Mouse (Mus musculus) liver, embryonic 14.5 days (tissue): ENCODE results near the gene Kcnq5. TPM values are rescaled to one million over a fixed set of nuclear protein-coding genes. Genes with fewer than 3 reads are reported as not detected.

Source experiments
- ATAC-seq: fragments of 200-750 bp; cut with Nextera tagmentation; 2 replicates; pipeline ENCODE4 v1.8.0; 2017; ENCODE audit warnings: moderate number of reproducible peaks, mild to moderate bottlenecking, moderate library complexity; ENCODE audit not compliant: insufficient read depth
- DNase-seq, 3 experiments: peaks; one replicate each; pipeline ENCODE4 v3.0.0-alpha.2; 2012 to 2013; ENCODE audit warnings: low read depth in 3 of 3, low spot score in 3 of 3
- H3K27ac ChIP-seq: fragments of 300-500 bp; sonication (generic); 2 replicates; pipeline ENCODE4 v1.5.1; 2014; ENCODE audit warnings: moderate library complexity, mild to moderate bottlenecking, control low read depth, inconsistent platforms
- H3K27me3 ChIP-seq: fragments of 300-500 bp; sonication (generic); 2 replicates; pipeline ENCODE4 v1.6.1; 2014; ENCODE audit warnings: mild to moderate bottlenecking, low read length, moderate library complexity; ENCODE audit not compliant: control insufficient read depth, insufficient read depth
- H3K36me3 ChIP-seq: fragments of 300-500 bp; sonication (generic); replicated peaks from 2 replicates; pipeline ENCODE4 v1.6.1; 2014; ENCODE audit warnings: low read depth; ENCODE audit not compliant: control insufficient read depth, insufficient read depth
- H3K4me1 ChIP-seq, 2 experiments: fragments of 200-500 bp in 1 of 2; fragments of 300-500 bp in 1 of 2; sonication (generic) in 1 of 2; replicated peaks; 2 replicates each; pipeline ENCODE4 v1.6.1; 2012 to 2014; ENCODE audit warnings: antibody characterized with exemption in 1 of 2, inconsistent platforms in 1 of 2, low read length in 1 of 2; ENCODE audit not compliant: control insufficient read depth in 2 of 2, insufficient read depth in 2 of 2
- H3K4me2 ChIP-seq: fragments of 300-500 bp; sonication (generic); 2 replicates; pipeline ENCODE4 v1.6.1; 2014; ENCODE audit warnings: low read depth, mild to moderate bottlenecking, control low read depth, moderate library complexity
- H3K4me3 ChIP-seq, 2 experiments: fragments of 200-500 bp in 1 of 2; fragments of 300-500 bp in 1 of 2; sonication (generic) in 1 of 2; 2 replicates each; pipeline ENCODE4 v1.5.1; 2012 to 2014; ENCODE audit warnings: low read depth in 2 of 2, low read length in 2 of 2, mild to moderate bottlenecking in 2 of 2, control low read depth in 1 of 2, inconsistent platforms in 1 of 2, moderate library complexity in 1 of 2; ENCODE audit not compliant: insufficient read depth in 1 of 2
- H3K9ac ChIP-seq: fragments of 300-500 bp; sonication (generic); replicated peaks from 2 replicates; pipeline ENCODE4 v1.6.1; 2014; ENCODE audit warnings: mild to moderate bottlenecking, control low read depth, moderate library complexity
- H3K9me3 ChIP-seq: fragments of 300-500 bp; sonication (generic); 2 replicates; pipeline ENCODE4 v1.6.1; 2016; ENCODE audit warnings: low read length, mixed read lengths; ENCODE audit not compliant: control insufficient read depth
- CTCF ChIP-seq: IDR thresholded peaks from 2 replicates; pipeline ENCODE4 v1.5.1; 2016; ENCODE audit warnings: antibody characterized with exemption, low read depth, control low read depth
- EP300 ChIP-seq: IDR thresholded peaks from 2 replicates; pipeline ENCODE4 v1.6.1; 2016; ENCODE audit warnings: antibody characterized with exemption, low read depth
- WGBS: fragments of 180-500 bp; shearing (Covaris S2); extraction: QIAGEN DNeasy Blood & Tissue Kit; methylation state at CpG from one replicate; pipeline ENCODE4 v1.1.7; 2014; ENCODE audit not compliant: insufficient replicate concordance; 5-methylcytosine and 5-hydroxymethylcytosine counted together
- polyA plus RNA-seq, 2 experiments: library from polyadenylated mRNA; depleted of rRNA in 1 of 2; stranded (reverse) in 1 of 2; unstranded in 1 of 2; fragments of >200 nt; fragmentation: Nextera tagmentation in 1 of 2; extraction: Ambion mirVana in 1 of 2; gene quantifications; 2 replicates each; pipeline versions ENCODE4 v1.2.1 to v1.2.3; 2012 to 2014

Gene Kcnq5
- polyA plus RNA-seq, 2 experiments = 0.11 TPM; not detected in 1

DNA sequence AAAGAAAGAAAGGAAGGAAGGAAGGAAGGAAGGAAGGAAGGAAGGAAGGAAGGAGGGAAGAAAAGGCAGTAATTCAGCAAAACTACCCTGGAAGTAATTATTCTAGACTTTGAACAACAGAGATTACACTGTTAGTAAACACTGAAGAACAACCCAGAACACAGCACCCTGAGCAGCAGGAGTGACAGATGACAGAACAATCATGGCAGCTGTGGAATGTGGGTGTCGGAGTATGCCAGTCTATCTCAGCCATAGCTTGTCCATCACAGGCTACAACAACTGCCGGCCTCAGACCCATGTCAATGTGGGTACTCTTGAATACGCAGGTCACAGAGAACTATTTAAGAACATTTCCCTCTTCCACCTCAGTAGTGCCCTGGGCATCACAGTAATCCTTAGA lies 530.1 kb downstream of the Kcnq5 start:
- no peak for ATAC-seq
- TF ChIP-seq CTCF (no peak), EP300 (no peak)
- Histone ChIP-seq H3K36me3 (no peaks in the 10 kb centered on the region), H3K27me3 (no peaks in the 10 kb centered on the region), H3K4me1 (no peaks in the 10 kb centered on the region), H3K4me2 (no peak overlapping the region), H3K27ac (no peak overlapping the region), H3K9ac (no peak overlapping the region), H3K9me3 (no peaks in the 10 kb centered on the region), H3K4me3 (no peak overlapping the region)
- no peak for DNase-seq
- WGBS = 70% methylated on average over 3 of the region's 3 CpGs

DNA sequence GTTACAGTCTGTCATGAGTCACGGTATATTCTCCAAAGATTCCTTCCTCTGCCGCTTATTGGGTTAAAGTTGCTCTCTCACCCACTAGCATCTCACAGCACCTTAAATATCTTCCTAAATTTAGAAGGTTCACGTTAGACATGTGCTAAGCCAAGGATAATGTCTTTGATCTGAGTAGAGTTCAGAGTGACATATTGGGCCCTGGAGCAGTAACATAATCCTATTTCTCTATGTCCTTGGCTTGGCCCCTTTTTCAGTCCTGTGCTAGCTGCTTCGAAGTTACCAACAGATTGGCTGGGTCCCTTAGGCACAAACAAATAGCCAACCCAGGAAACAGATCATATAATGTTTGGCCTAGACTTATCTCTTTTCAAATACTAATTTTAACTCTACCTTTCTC lies 533.7 kb downstream of the Kcnq5 start:
- no peaks in the 10 kb centered on the region for H3K9me3 ChIP-seq
- 66% methylated on average over 4 of the region's 4 CpGs for WGBS

DNA sequence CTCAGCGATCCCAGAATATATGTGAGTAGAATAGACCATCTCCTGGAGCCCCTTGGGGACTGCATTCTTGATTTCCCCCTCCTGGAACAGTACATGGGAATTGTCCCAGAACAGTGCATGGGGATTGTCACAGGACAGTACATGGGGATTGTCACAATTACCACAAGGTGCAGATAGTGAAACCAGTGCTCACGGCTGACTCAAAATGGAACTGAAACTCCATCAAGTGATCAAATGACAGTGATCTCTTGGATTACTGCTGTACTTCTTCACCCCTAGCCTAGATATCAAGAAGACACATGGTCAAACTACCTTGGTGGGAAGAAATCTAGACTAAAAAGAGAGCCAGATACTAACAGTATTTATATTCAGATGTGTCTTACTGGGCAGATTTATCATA lies 536.1 kb downstream of the Kcnq5 start:
- Histone ChIP-seq H3K9me3 (no peaks in the 10 kb centered on the region), H3K27me3 (no peaks in the 10 kb centered on the region), H3K27ac (no peak overlapping the region), H3K4me1 (no peaks in the 10 kb centered on the region), H3K9ac (no peak overlapping the region), H3K36me3 (no peaks in the 10 kb centered on the region), H3K4me2 (no peak overlapping the region), H3K4me3 (no peak overlapping the region)
- TF ChIP-seq CTCF (no peak), EP300 (no peak)
- ATAC-seq (no peak), DNase-seq (no peak)
- 62% methylated on average over 2 of the region's 2 CpGs for WGBS

More for the DNA sequence above, 533.7 kb downstream of the Kcnq5 start:
- Histone ChIP-seq H3K9ac (no peak overlapping the region), H3K4me3 (no peak overlapping the region), H3K36me3 (no peaks in the 10 kb centered on the region), H3K27me3 (no peaks in the 10 kb centered on the region), H3K4me1 (no peaks in the 10 kb centered on the region), H3K27ac (no peak overlapping the region), H3K4me2 (no peak overlapping the region)
- DNase-seq = no peak
- ATAC-seq = no peak
- TF ChIP-seq CTCF (no peak), EP300 (no peak)

DNA sequence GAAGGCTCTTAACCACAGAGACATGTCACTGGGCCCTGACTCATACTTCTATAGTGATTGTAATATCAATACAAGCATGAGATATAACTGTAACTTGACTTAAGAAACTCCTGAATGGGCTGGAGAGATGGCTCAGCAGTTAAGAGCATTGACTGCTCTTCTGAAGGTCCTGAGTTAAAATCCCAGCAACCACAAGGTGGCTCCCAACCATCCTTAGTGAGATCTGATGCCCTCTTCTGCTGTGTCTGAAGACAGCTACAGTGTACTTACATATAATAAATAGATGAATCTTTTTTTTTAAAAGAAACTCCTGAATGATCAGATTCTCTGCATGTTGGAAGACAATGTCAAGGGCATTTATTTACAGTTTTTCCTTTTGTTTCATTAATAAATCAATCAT lies 542.4 kb downstream of the Kcnq5 start:
- Histone ChIP-seq H3K9me3 (no peaks in the 10 kb centered on the region), H3K9ac (no peak overlapping the region), H3K4me3 (no peak overlapping the region), H3K27me3 (no peaks in the 10 kb centered on the region), H3K4me1 (no peaks in the 10 kb centered on the region), H3K36me3 (no peaks in the 10 kb centered on the region), H3K27ac (no peak overlapping the region), H3K4me2 (no peak overlapping the region)
- DNase-seq = no peak
- no peak for TF ChIP-seq CTCF
- TF ChIP-seq EP300 = no peak
- no peak for ATAC-seq

DNA sequence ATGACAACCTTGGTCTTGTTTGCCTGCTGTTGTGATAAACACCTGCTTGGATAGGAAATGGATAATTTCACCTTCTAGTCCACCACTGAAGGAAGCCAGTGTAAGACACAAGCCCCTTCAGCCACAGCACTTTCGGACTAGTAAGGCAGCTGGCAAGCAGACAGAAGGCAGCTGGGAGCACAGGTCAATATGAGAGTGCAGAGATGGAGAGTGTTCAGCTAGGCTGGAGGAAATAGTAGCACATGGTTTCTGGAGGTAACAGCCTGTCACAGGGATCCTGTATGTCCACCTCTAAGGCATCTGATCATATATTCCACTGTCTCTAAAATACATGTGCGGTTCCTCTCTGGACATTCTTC lies 549.6 kb downstream of the Kcnq5 start:
- no peaks in the 10 kb centered on the region for H3K27me3 ChIP-seq
- no peak for TF ChIP-seq EP300
- TF ChIP-seq CTCF = no peak
- no peak overlapping the region for H3K27ac ChIP-seq
- no peaks in the 10 kb centered on the region for H3K9me3 ChIP-seq
- WGBS = 51% methylated on average over 2 of the region's 2 CpGs
- H3K36me3 ChIP-seq = no peaks in the 10 kb centered on the region
- no peak overlapping the region for H3K4me2 ChIP-seq
- H3K9ac ChIP-seq = no peak overlapping the region
- DNase-seq (no peak), ATAC-seq (no peak)
- no peaks in the 10 kb centered on the region for H3K4me1 ChIP-seq
- H3K4me3 ChIP-seq = no peak overlapping the region
